Mouse (Mus musculus) kidney, adult 11 months (tissue): ENCODE measurements around the gene Uqcrc2.

Experiments used
- DNase-seq: peaks from one replicate; pipeline ENCODE4 v3.0.0; 2022

Gene Uqcrc2

DNA sequence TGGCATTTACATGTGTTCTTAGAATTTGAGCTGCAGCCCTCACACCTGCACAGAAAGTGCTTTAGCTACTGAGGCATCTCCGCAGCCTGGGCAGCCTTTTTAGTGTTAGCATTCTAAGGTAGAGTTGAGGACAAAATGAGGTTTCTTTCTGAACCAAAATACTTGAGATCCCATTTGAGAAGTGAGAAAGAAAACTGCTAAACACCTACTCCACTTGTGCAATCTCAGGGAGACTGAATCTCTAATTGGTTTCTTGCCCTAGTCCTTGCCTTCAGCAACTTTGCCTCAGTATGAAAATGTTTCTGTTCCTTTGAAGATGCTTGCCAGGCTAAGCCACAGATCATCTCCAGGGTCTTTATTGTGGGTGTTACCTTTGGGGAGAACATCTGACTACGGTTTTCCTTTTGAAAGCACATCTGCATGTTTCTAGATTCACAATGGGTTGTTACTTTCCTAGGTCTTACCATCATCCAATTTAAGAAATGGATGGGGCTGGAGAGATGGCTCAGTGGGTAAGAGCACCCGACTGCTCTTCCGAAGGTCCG lies 58.9 kb downstream of the Uqcrc2 start:
- DNase-seq = no peak

DNA sequence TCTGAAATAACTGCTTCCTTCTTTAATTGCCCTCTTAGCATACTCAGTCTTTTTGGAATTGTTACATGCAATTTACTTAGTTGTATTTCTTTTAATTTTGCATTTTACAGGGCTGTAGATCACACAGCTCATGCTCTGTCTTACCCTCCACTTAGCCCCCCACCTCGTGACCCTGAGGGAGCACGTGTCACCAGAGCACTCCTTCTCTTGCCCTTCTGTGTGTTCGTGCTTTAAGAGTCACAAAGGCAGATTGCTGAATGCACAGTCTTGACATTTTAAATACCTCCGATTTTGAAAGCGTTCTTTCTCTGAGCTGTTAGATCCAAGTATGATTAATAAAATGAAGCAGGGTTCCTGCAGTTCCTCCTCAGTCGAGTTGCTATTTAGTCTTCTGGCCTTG lies 60.2 kb downstream of the Uqcrc2 start:
- DNase-seq = no peak

DNA sequence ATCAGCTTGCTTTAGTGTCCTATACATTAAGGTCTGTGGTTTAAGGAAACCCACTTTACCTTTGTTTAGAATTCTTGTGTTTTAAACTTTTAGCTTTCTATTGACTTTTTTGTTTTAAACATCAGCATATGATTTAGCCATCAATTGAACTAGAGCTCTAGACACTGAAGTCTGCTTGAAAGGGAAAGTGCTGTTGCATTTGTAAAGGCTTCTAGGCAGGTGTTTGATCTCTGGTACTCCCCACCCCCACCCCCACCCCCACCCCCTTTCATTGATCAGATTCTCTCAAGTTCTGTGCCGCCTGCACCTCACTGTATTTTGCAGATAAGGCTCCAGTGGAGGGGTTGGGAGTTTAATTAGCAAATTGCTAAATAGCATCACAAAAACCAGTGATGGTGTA lies 60.7 kb downstream of the Uqcrc2 start:
- no peak for DNase-seq

DNA sequence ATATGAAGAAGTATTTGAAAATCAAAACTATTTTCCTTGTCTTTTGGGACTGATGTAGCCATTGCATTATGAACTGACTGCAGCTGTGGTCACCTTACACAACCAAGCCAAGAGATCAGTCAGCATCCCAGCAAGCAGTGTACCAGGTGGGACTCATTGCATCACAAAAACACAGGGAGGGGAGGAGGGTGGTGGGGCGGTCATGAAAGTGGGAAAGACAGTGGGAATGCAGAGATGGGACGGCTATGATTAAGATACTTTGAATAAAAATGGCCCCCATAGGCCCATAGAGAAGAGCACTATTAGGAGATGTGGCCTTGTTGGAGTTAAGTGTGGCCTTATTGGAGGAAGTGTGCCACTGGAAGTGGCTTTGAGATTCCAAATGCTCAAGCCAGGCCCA lies 61.4 kb downstream of the Uqcrc2 start:
- no peak for DNase-seq

DNA sequence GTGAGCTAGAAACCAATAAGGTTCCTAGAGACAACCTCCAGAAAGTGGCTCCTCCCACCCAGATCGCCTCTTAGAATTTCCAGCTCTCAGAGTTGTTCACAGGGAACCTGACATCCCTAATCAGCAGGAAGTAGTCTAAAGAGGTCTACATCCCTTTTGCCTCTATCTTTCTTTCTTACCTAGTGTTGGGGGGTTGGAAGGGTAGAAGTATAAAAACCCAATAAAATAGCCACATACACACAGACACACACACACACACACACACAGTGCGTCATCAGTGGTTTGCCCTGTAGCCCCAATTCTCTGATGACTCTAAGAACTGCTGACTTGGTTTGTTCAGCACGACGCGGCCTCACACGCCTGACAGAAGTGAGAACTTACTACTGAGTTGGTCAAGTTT lies 64.6 kb downstream of the Uqcrc2 start:
- DNase-seq = no peak

DNA sequence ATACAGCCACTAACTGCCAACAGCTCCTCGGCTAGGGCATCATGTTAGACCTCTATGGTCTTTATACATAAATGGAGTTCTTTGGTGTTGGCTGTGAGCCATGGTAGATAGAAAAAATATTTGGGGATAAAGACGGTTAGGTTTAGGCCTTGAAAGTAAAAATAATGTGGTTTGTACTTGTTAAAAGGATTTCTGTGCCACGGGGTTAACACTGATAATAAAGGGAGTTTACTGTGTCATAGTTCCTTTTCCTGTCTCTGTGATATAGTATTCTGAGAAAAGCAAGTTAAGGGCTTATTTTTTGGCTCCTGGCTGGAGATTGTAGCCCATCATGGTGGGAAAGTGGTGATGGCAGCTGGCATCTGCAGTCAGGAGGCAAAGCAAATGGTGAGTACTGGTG lies 68.9 kb downstream of the Uqcrc2 start:
- no peak for DNase-seq
